Mouse (Mus musculus): ENCODE measurements around the gene Apip. TPM values are rescaled to one million over a fixed set of nuclear protein-coding genes. Genes with fewer than 3 reads are reported as not detected.

Gene Apip
- polyA plus RNA-seq, 1 experiment from 2014 or later = 70.4 TPM

DNA sequence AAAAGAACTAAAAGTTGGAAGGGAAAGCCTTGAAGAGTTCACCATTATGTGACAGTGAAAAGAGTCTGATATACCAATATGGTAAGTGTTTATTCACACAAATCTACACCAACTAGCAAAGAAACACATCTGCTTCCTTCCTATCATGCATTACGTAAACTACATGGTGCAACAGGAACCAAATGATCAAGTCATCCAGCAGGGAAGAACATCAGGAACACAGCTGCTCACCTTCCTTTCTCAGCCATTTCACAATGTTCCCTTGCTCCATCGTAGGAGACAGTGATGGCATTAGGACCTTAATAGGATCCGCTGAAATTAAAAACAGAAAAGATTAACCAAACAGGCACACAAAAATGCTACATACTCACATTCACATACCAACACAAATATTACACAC lies 15.2 kb upstream of the Apip start:
- Histone ChIP-seq H3K27me3 (replicated peaks; ENCODE audit: insufficient read depth, low read length) (no peaks in the 10 kb centered on the region), H3K9me3 (ENCODE audit: low read length) (no peaks in the 10 kb centered on the region), H3K4me3 (ENCODE audit: low read depth, low read length) (no peak overlapping the region), H3K4me2 (replicated peaks; ENCODE audit: low read depth, low read length) (no peak overlapping the region), H3K36me3 (ENCODE audit: insufficient read depth, low read length) (no peaks in the 10 kb centered on the region), H3K9ac (replicated peaks; ENCODE audit: low read depth) (no peak overlapping the region), H3K27ac (ENCODE audit: low read length) (no peak overlapping the region; the same call in 1 of the 2 replicates), H3K4me1 (ENCODE audit: insufficient read depth, low read depth, low read length) (peaks cover 7% of the 10 kb centered on the region; the same call in 1 of the 2 replicates)
- ATAC-seq (peak; percentile 85), DNase-seq (ENCODE audit: low spot score) (peak; percentile 88)
- TF ChIP-seq EP300 (IDR thresholded peaks at IDR 0.05) (peak; percentile 90), CTCF (IDR thresholded peaks at IDR 0.05) (no peak)
- WGBS = 56% methylated on average over 3 of the region's 3 CpGs

DNA sequence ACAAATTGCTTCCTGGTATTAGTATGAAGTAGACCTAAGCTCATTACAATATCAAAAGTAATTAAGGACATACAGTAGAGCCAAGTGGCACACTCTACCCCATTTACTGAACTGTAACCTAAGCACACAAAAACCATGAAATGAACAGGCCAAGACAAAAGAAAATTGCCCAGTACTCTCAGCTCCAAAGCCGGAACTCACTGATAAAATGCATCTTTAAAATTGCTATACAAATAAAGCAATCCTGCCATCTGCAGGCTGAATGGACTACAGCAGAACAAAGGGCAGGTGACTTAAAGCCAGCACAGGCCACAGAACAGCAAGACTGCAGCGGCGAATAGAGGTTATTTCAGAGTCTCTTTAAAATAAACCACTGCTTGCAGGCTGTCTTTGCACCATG lies 10.6 kb upstream of the Apip start:
- Histone ChIP-seq H3K4me2 (replicated peaks; ENCODE audit: low read depth, low read length) (no peak overlapping the region), H3K27ac (ENCODE audit: low read length) (no peak overlapping the region), H3K36me3 (ENCODE audit: insufficient read depth, low read length) (no peaks in the 10 kb centered on the region), H3K4me3 (ENCODE audit: low read depth, low read length) (no peak overlapping the region), H3K4me1 (ENCODE audit: insufficient read depth, low read depth, low read length) (peaks cover 7% of the 10 kb centered on the region; the same call in 1 of the 2 replicates), H3K9ac (replicated peaks; ENCODE audit: low read depth) (no peak overlapping the region), H3K27me3 (replicated peaks; ENCODE audit: insufficient read depth, low read length) (no peaks in the 10 kb centered on the region), H3K9me3 (ENCODE audit: low read length) (no peaks in the 10 kb centered on the region)
- 18% methylated on average over 3 of the region's 3 CpGs for WGBS
- DNase-seq (ENCODE audit: low spot score) (peak; percentile 76), ATAC-seq (peak; percentile 66)
- TF ChIP-seq CTCF (IDR thresholded peaks at IDR 0.05) = peak; percentile 82
- no peak for TF ChIP-seq EP300 (IDR thresholded peaks at IDR 0.05)

DNA sequence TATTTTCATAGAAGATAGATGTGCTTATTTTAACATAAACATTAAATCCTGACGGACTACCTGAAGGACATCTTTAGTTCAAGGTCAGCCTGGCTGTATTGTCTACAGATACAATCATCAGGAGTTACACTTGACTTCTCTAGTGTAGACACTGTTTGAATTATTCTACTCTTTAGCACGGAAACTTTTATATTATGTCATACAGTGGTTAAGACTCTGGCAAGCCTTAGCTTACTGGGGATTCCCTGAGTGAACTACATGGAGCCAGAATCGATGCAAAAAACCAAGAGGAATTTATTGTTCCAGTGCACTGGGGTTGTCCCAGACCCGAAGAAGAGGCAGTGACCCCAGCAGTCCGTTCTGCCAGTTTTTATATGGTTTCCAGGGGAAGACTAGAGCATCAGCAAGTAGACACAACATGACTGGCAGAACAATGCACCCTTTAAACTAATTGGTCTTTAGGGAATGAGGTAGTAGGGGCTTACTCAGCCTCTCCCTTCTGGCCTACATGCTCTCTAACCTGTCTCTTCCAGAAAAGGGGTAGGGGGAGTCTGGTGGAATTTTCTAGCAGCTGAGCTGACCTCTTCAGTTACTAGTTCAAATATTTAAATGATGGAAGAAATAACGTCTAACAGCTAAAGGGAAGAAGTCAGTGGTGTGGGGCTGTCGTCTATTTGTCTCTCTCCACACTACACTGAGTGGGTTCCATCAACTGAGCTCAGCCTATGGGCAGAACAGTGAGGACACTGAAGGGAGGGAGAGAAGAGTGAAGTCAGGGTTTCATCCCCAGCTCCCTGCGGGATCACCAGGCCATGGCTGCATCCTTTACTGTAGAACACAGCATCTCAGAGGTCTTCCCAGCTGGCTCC lies 6.6 kb upstream of the Apip start:
- WGBS = 66% methylated on average over 8 of the region's 8 CpGs
- H3K4me3 ChIP-seq (ENCODE audit: low read depth, low read length) = no peak overlapping the region

DNA sequence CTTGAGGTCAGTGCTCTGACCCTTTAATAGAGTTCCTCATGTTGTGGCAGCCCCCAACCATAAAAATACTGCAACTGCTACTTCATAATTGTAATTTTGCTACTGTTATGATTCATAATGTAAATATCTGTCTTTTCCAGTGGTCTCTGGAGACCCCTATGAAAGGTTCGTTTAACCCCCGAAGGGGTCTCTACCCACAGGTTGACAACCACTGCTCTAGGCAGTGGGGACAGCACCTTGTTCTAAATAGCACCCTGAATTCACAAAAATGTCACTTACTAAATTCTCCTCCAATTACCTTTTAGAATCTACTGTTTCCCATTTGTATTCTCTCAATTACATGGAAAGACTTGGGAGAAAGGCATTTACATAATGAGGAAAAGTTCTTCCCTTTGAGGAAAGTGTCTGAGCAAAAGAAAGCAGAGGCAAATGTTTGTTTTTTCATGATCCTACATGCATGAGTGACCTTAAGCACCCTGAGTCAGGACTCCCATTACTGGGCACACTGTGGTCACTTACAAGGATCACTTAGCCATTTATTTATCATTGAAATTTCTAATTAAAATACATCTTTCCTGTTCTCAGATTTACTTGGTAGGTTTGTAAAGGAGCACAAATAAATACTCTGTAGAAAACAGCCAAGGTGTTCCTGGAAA lies 5.8 kb upstream of the Apip start:
- DNase-seq (ENCODE audit: low spot score) = no peak
- ATAC-seq = no peak
- 81% methylated on average over 2 of the region's 2 CpGs for WGBS

More for the DNA sequence above, 6.6 kb upstream of the Apip start:
- H3K4me1 ChIP-seq (ENCODE audit: insufficient read depth, low read depth, low read length) = peaks cover 4% of the 10 kb centered on the region; the same call in 1 of the 2 replicates
- no peak overlapping the region for H3K9ac ChIP-seq (replicated peaks; ENCODE audit: low read depth)
- H3K36me3 ChIP-seq (ENCODE audit: insufficient read depth, low read length) = no peaks in the 10 kb centered on the region
- H3K9me3 ChIP-seq (ENCODE audit: low read length) = no peaks in the 10 kb centered on the region
- H3K4me2 ChIP-seq (replicated peaks; ENCODE audit: low read depth, low read length) = no peak overlapping the region
- DNase-seq (ENCODE audit: low spot score) = no peak
- no peaks in the 10 kb centered on the region for H3K27me3 ChIP-seq (replicated peaks; ENCODE audit: insufficient read depth, low read length)
- H3K27ac ChIP-seq (ENCODE audit: low read length) = no peak overlapping the region
- TF ChIP-seq EP300 (IDR thresholded peaks at IDR 0.05) (no peak), CTCF (IDR thresholded peaks at IDR 0.05) (no peak)
- ATAC-seq = no peak

DNA sequence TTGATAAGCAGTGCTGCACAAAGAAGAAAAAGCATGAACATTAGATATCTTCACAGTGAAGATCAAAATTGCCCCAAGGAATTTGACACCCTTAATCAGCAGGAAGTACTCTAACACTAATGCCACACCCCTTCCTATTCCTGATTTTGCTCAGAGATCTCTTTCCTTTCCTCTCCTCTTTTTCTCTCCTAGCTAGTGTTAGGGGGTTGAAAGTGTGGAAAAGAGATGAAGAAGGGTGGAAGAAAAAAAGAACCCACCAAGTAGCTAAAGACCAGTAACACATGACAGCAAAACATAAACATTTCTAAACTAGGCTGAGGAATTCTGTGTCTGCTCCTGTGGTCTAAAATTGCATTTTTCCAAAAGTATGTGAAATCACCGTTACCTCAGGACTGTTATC lies 4.9 kb upstream of the Apip start:
- H3K27ac ChIP-seq (ENCODE audit: low read length) = no peak overlapping the region
- no peaks in the 10 kb centered on the region for H3K4me1 ChIP-seq (ENCODE audit: insufficient read depth, low read depth, low read length)
- H3K9me3 ChIP-seq (ENCODE audit: low read length) = no peaks in the 10 kb centered on the region
- no peak overlapping the region for H3K4me3 ChIP-seq (ENCODE audit: low read depth, low read length)
- no peak for DNase-seq (ENCODE audit: low spot score)
- 42% methylated on average over 1 of the region's 1 CpGs for WGBS
- TF ChIP-seq EP300 (IDR thresholded peaks at IDR 0.05) (no peak), CTCF (IDR thresholded peaks at IDR 0.05) (no peak)
- H3K4me2 ChIP-seq (replicated peaks; ENCODE audit: low read depth, low read length) = no peak overlapping the region
- no peaks in the 10 kb centered on the region for H3K36me3 ChIP-seq (ENCODE audit: insufficient read depth, low read length)
- H3K9ac ChIP-seq (replicated peaks; ENCODE audit: low read depth) = no peak overlapping the region
- no peaks in the 10 kb centered on the region for H3K27me3 ChIP-seq (replicated peaks; ENCODE audit: insufficient read depth, low read length)
- ATAC-seq = no peak

More for the DNA sequence above, 5.8 kb upstream of the Apip start:
- Histone ChIP-seq H3K4me2 (replicated peaks; ENCODE audit: low read depth, low read length) (no peak overlapping the region), H3K27me3 (replicated peaks; ENCODE audit: insufficient read depth, low read length) (no peaks in the 10 kb centered on the region), H3K27ac (ENCODE audit: low read length) (no peak overlapping the region), H3K4me3 (ENCODE audit: low read depth, low read length) (no peak overlapping the region), H3K36me3 (ENCODE audit: insufficient read depth, low read length) (no peaks in the 10 kb centered on the region), H3K9ac (replicated peaks; ENCODE audit: low read depth) (no peak overlapping the region), H3K4me1 (ENCODE audit: insufficient read depth, low read depth, low read length) (peaks cover 4% of the 10 kb centered on the region; the same call in 1 of the 2 replicates), H3K9me3 (ENCODE audit: low read length) (no peaks in the 10 kb centered on the region)
- TF ChIP-seq CTCF (IDR thresholded peaks at IDR 0.05) (no peak), EP300 (IDR thresholded peaks at IDR 0.05) (no peak)

DNA sequence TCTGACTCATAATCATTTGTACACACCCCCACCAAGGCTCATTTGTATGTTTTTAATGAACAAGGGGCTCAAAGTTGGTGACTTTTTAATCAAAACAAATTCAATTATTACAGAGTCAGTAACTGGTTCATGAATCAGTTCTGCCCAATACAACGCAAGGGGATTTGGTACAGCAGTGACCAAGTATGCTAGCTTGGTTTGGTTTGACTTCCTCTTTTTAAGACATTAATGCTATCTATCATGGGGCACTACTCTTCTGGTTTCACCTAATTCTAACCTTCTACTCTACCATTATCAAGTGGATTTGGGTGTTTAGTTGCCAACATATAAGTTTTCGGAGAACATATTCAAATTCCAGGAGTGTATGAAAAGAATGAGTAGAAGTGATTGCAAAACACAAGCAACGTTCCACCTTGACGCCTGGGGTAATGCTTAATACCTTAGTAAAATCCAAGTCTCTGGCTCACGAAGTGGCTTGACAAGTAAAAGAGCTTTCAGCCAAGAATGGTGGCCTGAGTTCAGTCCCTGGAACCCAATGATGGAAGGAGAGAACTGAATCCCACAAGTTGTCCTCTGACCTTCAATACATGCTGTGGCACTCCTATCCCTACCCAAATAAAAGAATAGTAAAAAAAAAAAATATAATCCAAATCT lies 3.6 kb upstream of the Apip start:
- H3K9ac ChIP-seq (replicated peaks; ENCODE audit: low read depth) = no peak overlapping the region
- no peaks in the 10 kb centered on the region for H3K27me3 ChIP-seq (replicated peaks; ENCODE audit: insufficient read depth, low read length)
- no peak for DNase-seq (ENCODE audit: low spot score)
- no peak overlapping the region for H3K4me2 ChIP-seq (replicated peaks; ENCODE audit: low read depth, low read length)
- H3K36me3 ChIP-seq (ENCODE audit: insufficient read depth, low read length) = no peaks in the 10 kb centered on the region
- ATAC-seq = no peak
- 77% methylated on average over 5 of the region's 5 CpGs for WGBS
- H3K27ac ChIP-seq (ENCODE audit: low read length) = no peak overlapping the region
- H3K4me3 ChIP-seq (ENCODE audit: low read depth, low read length) = no peak overlapping the region
- no peaks in the 10 kb centered on the region for H3K9me3 ChIP-seq (ENCODE audit: low read length)
- H3K4me1 ChIP-seq (ENCODE audit: insufficient read depth, low read depth, low read length) = no peaks in the 10 kb centered on the region
- TF ChIP-seq CTCF (IDR thresholded peaks at IDR 0.05) = no peak
- no peak for TF ChIP-seq EP300 (IDR thresholded peaks at IDR 0.05)
